Mouse (Mus musculus) midbrain, postnatal 0 days (tissue): ENCODE results near the gene Vps33b. TPM values are rescaled to one million over a fixed set of nuclear protein-coding genes. Genes with fewer than 3 reads are reported as not detected.

Experiments
- ATAC-seq: fragments of 200-750 bp; cut with Nextera tagmentation; 2 replicates; pipeline ENCODE4 v1.8.0; 2017; ENCODE audit warnings: moderate number of reproducible peaks, mild to moderate bottlenecking, moderate TSS enrichment, moderate library complexity; ENCODE audit not compliant: low FRiP score
- DNase-seq: peaks from one replicate; pipeline ENCODE4 v3.0.0-alpha.2; 2015; ENCODE audit warnings: low spot score
- H3K27ac ChIP-seq: fragments of 300-500 bp; sonication (generic); 2 replicates; pipeline ENCODE4 v1.5.1; 2014; ENCODE audit warnings: low read depth, mild to moderate bottlenecking, low read length, mixed read lengths
- H3K27me3 ChIP-seq: fragments of 300-500 bp; sonication (generic); 2 replicates; pipeline ENCODE4 v1.6.1; 2014; ENCODE audit warnings: low read length, control low read depth, mixed read lengths; ENCODE audit not compliant: insufficient read depth
- H3K36me3 ChIP-seq: fragments of 300-500 bp; sonication (generic); 2 replicates; pipeline ENCODE4 v1.6.1; 2014; ENCODE audit warnings: low read length, control low read depth, mixed read lengths; ENCODE audit not compliant: insufficient read depth
- H3K4me1 ChIP-seq: fragments of 300-500 bp; sonication (generic); 2 replicates; pipeline ENCODE4 v1.6.1; 2014; ENCODE audit warnings: mild to moderate bottlenecking, control low read depth, antibody characterized with exemption, low read length, mixed read lengths; ENCODE audit not compliant: insufficient read depth
- H3K4me2 ChIP-seq: fragments of 300-500 bp; sonication (generic); 2 replicates; pipeline ENCODE4 v1.6.1; 2014; ENCODE audit warnings: low read depth, mild to moderate bottlenecking, low read length, mixed read lengths; ENCODE audit not compliant: poor library complexity, severe bottlenecking
- H3K4me3 ChIP-seq: fragments of 300-500 bp; sonication (generic); 2 replicates; pipeline ENCODE4 v1.5.1; 2014; ENCODE audit warnings: low read depth, mild to moderate bottlenecking, low read length, moderate library complexity
- H3K9ac ChIP-seq: fragments of 300-500 bp; sonication (generic); replicated peaks from 2 replicates; pipeline ENCODE4 v1.6.1; 2014; ENCODE audit warnings: mild to moderate bottlenecking, low read length, moderate library complexity, mixed read lengths; ENCODE audit not compliant: poor library complexity, severe bottlenecking
- H3K9me3 ChIP-seq: fragments of 300-500 bp; sonication (generic); 2 replicates; pipeline ENCODE4 v1.6.1; 2016; ENCODE audit warnings: low read length, control low read depth
- CTCF ChIP-seq: IDR thresholded peaks from 2 replicates; pipeline ENCODE4 v1.5.1; 2016; ENCODE audit warnings: antibody characterized with exemption, mild to moderate bottlenecking
- WGBS: fragments of 180-500 bp; shearing (Covaris S2); extraction: QIAGEN DNeasy Blood & Tissue Kit; methylation state at CpG from one replicate; pipeline ENCODE4 v1.1.7; 2014; 5-methylcytosine and 5-hydroxymethylcytosine counted together
- polyA plus RNA-seq: library from polyadenylated mRNA; unstranded; fragments of >200 nt; fragmentation: Nextera tagmentation; extraction: Ambion mirVana; gene quantifications from 2 replicates; pipeline ENCODE4 v1.2.1, GENCODE M21; 2015
- total RNA-seq: library from RNA; depleted of rRNA; stranded (reverse); fragments of >200 nt; gene quantifications from 2 replicates; pipeline ENCODE4 v1.2.3, GENCODE M21; 2014

The Vps33b gene
- total and polyA plus RNA-seq, 2 experiments from 2014 or later, result 18.3 to 25.0 TPM

GRCm38 (mm10) chr7:80310771-80311170 lies 41.3 kb downstream of the Vps33b start:
- peaks cover 16% of the 10 kb centered on the region for H3K36me3 ChIP-seq
- 89% methylated on average over 7 of the region's 7 CpGs for WGBS
- ATAC-seq, result no peak

GRCm38 (mm10) chr7:80315733-80316132 lies 46.3 kb downstream of the Vps33b start:
- Histone ChIP-seq H3K27me3 (no peaks in the 10 kb centered on the region), H3K27ac (no peak overlapping the region), H3K9me3 (no peaks in the 10 kb centered on the region), H3K4me1 (no peaks in the 10 kb centered on the region), H3K4me3 (no peak overlapping the region), H3K36me3 (peaks cover 37% of the 10 kb centered on the region), H3K4me2 (no peak overlapping the region), H3K9ac (no peak overlapping the region)
- no peak for ATAC-seq
- 78% methylated on average over 2 of the region's 2 CpGs for WGBS
- DNase-seq, result no peak
- no peak for TF ChIP-seq CTCF

More at GRCm38 (mm10) chr7:80310771-80311170, 41.3 kb downstream of the Vps33b start:
- Histone ChIP-seq H3K9ac (no peak overlapping the region), H3K4me3 (no peak overlapping the region), H3K9me3 (no peaks in the 10 kb centered on the region), H3K4me1 (no peaks in the 10 kb centered on the region), H3K4me2 (no peak overlapping the region), H3K27me3 (no peaks in the 10 kb centered on the region), H3K27ac (no peak overlapping the region)
- no peak for TF ChIP-seq CTCF
- DNase-seq, result no peak

- Histone ChIP-seq H3K36me3 (peaks cover 39% of the 10 kb centered on the region), H3K4me2 (no peak overlapping the region), H3K27ac (no peak overlapping the region), H3K27me3 (no peaks in the 10 kb centered on the region), H3K4me1 (no peaks in the 10 kb centered on the region), H3K4me3 (no peak overlapping the region), H3K9me3 (no peaks in the 10 kb centered on the region), H3K9ac (no peak overlapping the region)
- ATAC-seq (no peak), DNase-seq (no peak)
- 77% methylated on average over 1 of the region's 1 CpGs for WGBS
- no peak for TF ChIP-seq CTCF
These were observed 48.1 kb downstream of the Vps33b start for GRCm38 (mm10) chr7:80317439-80318115.

- H3K9ac ChIP-seq, result no peak overlapping the region
- H3K9me3 ChIP-seq, result no peaks in the 10 kb centered on the region
- H3K27ac ChIP-seq, result no peak overlapping the region
- no peak for DNase-seq
- no peak overlapping the region for H3K4me3 ChIP-seq
- H3K36me3 ChIP-seq, result peaks cover 34% of the 10 kb centered on the region
- no peak for TF ChIP-seq CTCF
- H3K27me3 ChIP-seq, result no peaks in the 10 kb centered on the region
- H3K4me2 ChIP-seq, result no peak overlapping the region
- no peak for ATAC-seq
- 88% methylated on average over 4 of the region's 4 CpGs for WGBS
- peaks cover 7% of the 10 kb centered on the region for H3K4me1 ChIP-seq
These were observed 49.2 kb downstream of the Vps33b start for GRCm38 (mm10) chr7:80318670-80319069.

- Histone ChIP-seq H3K4me3 (no peak overlapping the region), H3K9ac (no peak overlapping the region), H3K27me3 (no peaks in the 10 kb centered on the region), H3K27ac (no peak overlapping the region), H3K9me3 (no peaks in the 10 kb centered on the region), H3K4me1 (peaks cover 7% of the 10 kb centered on the region), H3K36me3 (peaks cover 28% of the 10 kb centered on the region), H3K4me2 (no peak overlapping the region)
- no peak for DNase-seq
- ATAC-seq, result no peak
- no peak for TF ChIP-seq CTCF
- 87% methylated on average over 19 of the region's 19 CpGs for WGBS
These were observed 50.5 kb downstream of the Vps33b start for GRCm38 (mm10) chr7:80319846-80320496.

- Histone ChIP-seq H3K4me1 (peaks cover 7% of the 10 kb centered on the region), H3K9me3 (no peaks in the 10 kb centered on the region), H3K4me2 (peak overlapping the region; percentile 74), H3K27ac (peak overlapping the region; percentile 93; the same call in 1 of the 2 replicates), H3K9ac (peak overlapping the region; percentile 62), H3K36me3 (peaks cover 45% of the 10 kb centered on the region), H3K4me3 (peak overlapping the region; percentile 50), H3K27me3 (no peaks in the 10 kb centered on the region)
- 19% methylated on average over 8 of the region's 8 CpGs for WGBS
- ATAC-seq (no peak), DNase-seq (no peak)
- no peak for TF ChIP-seq CTCF
These were observed 53.9 kb downstream of the Vps33b start for GRCm38 (mm10) chr7:80323336-80323735.
